Mouse (Mus musculus): ENCODE results near the gene Pet100. TPM values are rescaled to one million over a fixed set of nuclear protein-coding genes. Genes with fewer than 3 reads are reported as not detected.

Gene Pet100
- polyA plus RNA-seq (2017; shearing (Covaris generic)): 127 TPM

DNA sequence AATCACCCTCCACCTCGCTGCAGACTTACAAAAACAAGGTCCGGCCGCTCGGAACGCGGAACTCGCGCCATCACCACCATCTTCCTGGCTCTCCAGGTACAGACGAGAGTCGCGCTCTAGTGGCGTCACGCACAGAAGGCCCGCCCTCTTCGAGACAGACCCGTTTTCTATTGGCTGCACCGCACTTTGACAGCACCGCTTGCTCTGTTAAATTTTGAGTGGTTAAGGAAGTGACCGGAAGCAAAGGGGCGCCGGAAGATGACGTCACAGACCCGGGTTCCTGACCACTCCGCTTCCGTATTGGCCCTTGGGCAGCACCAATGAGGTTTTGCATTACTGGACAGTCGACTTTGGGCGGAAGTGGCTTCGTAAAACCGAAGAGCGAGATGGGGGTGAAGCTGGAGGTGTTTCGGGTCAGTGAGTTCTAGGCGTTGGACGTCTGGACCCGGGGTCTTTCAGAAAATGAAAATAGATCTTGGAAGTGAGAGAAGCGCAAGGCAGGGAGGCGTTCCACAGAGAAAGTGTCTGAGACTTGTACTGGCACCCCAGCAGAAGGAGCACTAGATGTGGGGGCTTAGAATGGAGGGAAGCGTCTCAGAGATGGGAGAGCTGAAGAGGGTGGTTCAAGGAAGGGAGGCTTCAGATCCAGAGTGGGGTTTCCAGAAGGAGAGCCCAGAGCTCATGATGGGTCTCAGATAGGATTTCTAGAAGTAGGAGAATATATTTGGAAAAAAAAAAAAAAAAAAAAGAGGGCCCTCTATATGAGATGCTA is at the start of gene Pet100, which contains the start of gene Xab2:
Pet100 (plus strand) TSS at position 350 of the 772 bp plus-strand sequence.
Xab2 (minus strand) TSS at position 118 of the 772 bp plus-strand sequence.

DNA sequence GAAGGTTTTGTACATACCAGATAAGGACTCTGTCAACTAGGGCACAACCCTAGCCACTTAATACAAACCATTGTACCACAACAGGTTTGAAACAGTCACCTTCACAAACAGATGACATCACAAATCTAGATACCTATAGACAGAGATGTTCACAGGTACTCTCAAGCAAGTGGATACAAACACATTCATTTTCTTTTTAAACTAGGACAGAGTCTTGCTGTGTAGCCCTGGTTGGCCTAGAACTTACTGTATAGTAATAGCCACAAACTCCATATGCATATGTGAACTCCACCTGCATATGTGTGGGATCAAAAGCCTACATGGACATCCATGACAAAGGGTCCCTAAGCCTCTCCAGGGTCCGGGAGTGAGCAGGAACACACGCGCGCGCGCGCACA is 34.4 kb upstream of the Pet100 start, which contains the start of gene Camsap3:
Camsap3 (plus strand) TSS at position 301 of the 398 bp plus-strand sequence.

DNA sequence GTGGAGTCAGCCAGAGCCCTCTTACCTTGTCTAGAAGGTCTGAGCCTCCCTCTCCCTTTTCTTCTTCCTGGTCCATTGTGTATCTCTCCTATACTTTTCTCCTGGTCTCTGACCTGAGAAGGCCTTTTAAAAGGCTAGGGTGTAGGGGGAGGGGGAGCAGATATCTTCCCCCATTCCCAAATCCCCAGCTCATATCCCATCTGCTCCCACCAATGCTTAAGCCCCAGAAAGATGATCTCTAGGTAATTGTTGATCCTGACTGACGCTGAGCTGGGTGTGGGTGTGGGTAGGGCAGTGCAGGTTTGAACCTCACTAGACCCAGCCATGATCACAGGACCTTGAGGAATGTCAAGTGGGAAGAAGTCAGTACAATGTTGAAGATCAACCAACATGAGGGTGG is 4.1 kb downstream of the Pet100 start, which contains the start of gene Pcp2:
Pcp2 (minus strand) TSS at position 101 of the 400 bp plus-strand sequence.

DNA sequence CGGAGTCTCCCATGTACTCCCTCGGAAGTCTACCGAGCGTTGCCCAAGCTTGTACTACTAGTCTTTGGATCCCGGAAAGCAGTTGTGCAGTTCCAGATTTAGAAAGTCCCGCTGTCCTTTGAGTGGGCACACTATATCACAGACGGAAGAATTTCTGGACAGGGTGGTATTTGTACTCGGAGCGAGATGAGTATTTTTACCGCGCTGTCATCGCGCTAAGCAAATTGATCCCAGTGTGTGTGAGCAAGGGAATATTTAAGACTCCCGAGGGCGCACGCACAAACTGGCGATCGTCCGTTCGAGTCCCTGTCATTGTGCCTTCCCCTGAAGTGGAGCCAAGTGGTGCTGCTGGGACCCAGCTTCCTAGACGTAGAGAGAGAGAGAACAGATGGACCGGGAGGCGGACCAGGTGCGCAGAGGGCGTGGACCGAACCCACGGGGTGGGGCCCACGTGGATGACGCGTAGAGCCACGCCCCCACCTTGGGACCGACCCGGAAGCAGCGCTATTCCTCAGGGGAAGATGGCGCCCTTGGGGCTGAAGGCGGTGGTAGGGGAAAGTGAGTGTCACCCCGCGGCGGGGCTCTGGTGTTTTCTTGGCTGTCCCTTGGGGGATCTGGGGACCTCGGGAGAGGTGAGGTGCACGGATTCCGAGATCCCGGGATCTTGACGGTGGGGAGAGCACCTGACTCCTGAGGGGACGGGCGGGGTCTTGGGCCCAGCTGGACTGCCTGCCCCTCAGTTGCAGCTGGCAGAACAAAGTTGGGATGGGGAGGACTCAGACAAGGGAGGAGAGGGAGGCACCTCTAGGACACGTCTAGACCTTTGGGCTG is 9.5 kb downstream of the Pet100 start, which contains the start of gene Stxbp2:
Stxbp2 (plus strand) TSS at position 309 of the 831 bp plus-strand sequence.

DNA sequence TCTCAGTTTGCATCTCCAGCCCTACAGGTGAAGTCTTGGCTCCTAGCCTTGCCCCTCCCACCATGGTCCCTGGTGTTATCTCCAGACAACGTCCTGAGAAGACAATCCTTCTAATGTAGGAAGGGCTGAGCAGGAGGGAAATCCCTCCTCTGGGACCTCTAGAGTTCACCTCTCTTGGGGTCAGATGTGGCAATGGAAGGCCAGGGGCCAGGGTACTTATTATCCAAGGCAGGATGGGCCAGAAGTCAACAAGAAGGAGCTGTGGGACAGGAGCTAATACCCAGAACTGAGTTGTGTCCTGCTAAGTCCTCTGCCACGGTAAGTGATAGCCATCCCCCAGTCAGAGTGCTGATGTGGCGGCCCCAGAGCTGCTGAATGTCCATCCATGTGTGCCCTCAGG is 34.2 kb downstream of the Pet100 start, which contains the start of gene Retn:
Retn (plus strand) TSS at position 245 of the 400 bp plus-strand sequence.

DNA sequence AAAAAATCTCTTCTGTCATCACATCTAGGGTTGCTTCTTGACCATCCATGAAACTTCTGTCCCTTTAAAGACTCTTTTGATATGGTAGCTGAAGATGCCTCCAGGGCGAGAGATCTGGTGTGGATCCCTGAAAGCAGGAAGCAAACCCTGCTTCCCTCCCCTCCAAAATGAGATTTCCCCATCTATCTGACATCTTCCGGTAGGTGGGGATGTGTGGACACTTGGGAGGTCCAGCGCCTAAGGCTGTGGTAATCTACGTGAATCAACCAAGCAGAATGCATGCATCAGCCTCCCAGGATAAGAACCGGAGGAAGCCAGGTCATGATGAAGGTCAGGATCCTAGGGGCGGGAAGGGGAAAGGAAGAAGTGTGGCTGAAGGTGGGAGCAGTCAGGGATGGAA is 44.2 kb downstream of the Pet100 start, which contains the start of gene Mcemp1:
Mcemp1 (plus strand) TSS at position 248 of the 400 bp plus-strand sequence.

DNA sequence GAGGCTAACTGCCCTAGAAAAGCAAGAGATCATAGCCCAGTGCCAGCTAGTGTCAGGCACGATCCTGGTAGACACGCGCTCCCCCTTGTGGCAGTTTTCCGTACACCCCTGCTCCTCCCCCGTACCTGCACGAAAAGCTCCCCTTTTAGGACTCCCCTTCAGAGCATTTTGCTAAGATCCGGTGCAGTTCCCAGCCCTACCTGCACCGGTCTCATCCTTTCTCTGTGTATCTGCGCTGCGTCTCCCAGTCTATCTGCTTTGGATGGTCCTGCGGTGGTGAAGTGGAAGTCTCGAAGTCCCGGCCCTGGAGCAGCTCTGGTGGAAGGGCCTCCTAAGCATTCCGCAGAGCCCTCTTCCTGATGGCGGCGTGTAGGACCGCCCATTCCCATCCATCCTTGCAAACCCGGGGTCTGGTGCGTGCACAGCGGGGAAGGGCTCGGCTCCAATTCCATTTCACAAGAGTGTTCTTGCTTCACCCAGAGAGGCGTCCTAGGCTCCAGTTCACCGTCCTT is 50.7 kb downstream of the Pet100 start, which contains the start of gene Fcor:
Fcor (minus strand) TSS at position 383 of the 512 bp plus-strand sequence.

Other genes starting within 250 kb of the Pet100 start
- gene Arhgef18, start 228.5 kb upstream of the Pet100 start, polyA plus RNA-seq (2017; shearing (Covaris generic)): 60.8 TPM
- 6.0 TPM for gene Pex11g, start 153.9 kb upstream of the Pet100 start, polyA plus RNA-seq (2017; shearing (Covaris generic))
- not detected for gene Tex45, start 150.7 kb upstream of the Pet100 start, polyA plus RNA-seq (2017; shearing (Covaris generic))
- gene Zfp358, start 128.4 kb upstream of the Pet100 start, polyA plus RNA-seq (2017; shearing (Covaris generic)): 4.7 TPM
- gene Mcoln1, start 121.1 kb upstream of the Pet100 start, polyA plus RNA-seq (2017; shearing (Covaris generic)): 44.5 TPM
- gene Pnpla6, start 106.2 kb upstream of the Pet100 start, polyA plus RNA-seq (2017; shearing (Covaris generic)): 64.1 TPM
- not detected for gene C330021F23Rik, start 53.6 kb upstream of the Pet100 start, polyA plus RNA-seq (2017; shearing (Covaris generic))
- gene Camsap3, start 34.3 kb upstream of the Pet100 start, polyA plus RNA-seq (2017; shearing (Covaris generic)): 0.13 TPM
- gene Xab2, start 232 bp upstream of the Pet100 start, polyA plus RNA-seq (2017; shearing (Covaris generic)): 137 TPM
- not detected for gene Pcp2, start 4.0 kb downstream of the Pet100 start, polyA plus RNA-seq (2017; shearing (Covaris generic))
- gene Stxbp2, start 9.4 kb downstream of the Pet100 start, polyA plus RNA-seq (2017; shearing (Covaris generic)): 231 TPM
- gene Retn, start 34.2 kb downstream of the Pet100 start, polyA plus RNA-seq (2017; shearing (Covaris generic)): not detected
- not detected for gene Mcemp1, start 44.2 kb downstream of the Pet100 start, polyA plus RNA-seq (2017; shearing (Covaris generic))
- not detected for gene Fcor, start 50.8 kb downstream of the Pet100 start, polyA plus RNA-seq (2017; shearing (Covaris generic))
- 40.6 TPM for gene Trappc5, start 54.8 kb downstream of the Pet100 start, polyA plus RNA-seq (2017; shearing (Covaris generic))
- gene Fcer2a, start 72.6 kb downstream of the Pet100 start, polyA plus RNA-seq (2017; shearing (Covaris generic)): 3.1 TPM
- gene Clec4g, start 99.1 kb downstream of the Pet100 start, polyA plus RNA-seq (2017; shearing (Covaris generic)): not detected
- gene Cd209a, start 127.4 kb downstream of the Pet100 start, polyA plus RNA-seq (2017; shearing (Covaris generic)): 0.46 TPM
- gene Cd209e, start 232.8 kb downstream of the Pet100 start, polyA plus RNA-seq (2017; shearing (Covaris generic)): not detected

Measured in inflammation-experienced regulatory T-cells, adult 16 weeks (primary cell).